Mouse (Mus musculus) G1E (cell line): Measurements from ENCODE around the gene Anapc13.

ENCODE experiments used
- CTCF ChIP-seq: IDR thresholded peaks from 2 replicates; pipeline ENCODE4 v1.5.1; 2012; ENCODE audit warnings: low read depth, low read length, inconsistent platforms, mixed read lengths
- GATA1 ChIP-seq: IDR thresholded peaks from 2 replicates; pipeline ENCODE4 v1.6.1; 2012; ENCODE audit warnings: borderline replicate concordance, low read length, inconsistent platforms, mixed read lengths
- GATA2 ChIP-seq: IDR thresholded peaks from 2 replicates; pipeline ENCODE4 v1.6.1; 2012; ENCODE audit warnings: low read depth, low read length, inconsistent platforms, borderline replicate concordance
- TAL1 ChIP-seq: conservative IDR thresholded peaks from 2 replicates; pipeline ENCODE4 v1.6.1; 2012; ENCODE audit warnings: low read depth, low read length, inconsistent platforms, mixed read lengths

DNA sequence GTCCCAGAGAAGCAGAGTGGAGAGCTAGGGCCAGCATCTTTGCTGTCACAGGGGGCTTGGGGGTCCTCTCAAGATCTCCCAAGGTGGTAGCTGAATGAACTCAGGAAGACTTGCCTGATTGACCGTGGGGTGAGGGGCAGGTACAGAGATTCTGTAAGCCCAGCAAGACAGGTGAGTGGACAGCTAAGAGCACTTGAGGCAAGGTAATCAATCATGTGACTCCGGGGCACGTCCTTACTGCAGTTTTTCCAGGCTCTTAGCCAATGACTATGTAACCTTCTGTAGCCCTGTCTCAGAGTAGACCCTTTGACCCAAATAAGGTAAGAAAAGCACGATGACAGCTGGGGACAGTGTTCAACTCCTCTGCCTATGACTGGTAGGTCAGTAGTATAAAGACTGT lies 11.0 kb downstream of the Anapc13 start:
- no peak for TF ChIP-seq GATA2
- TF ChIP-seq CTCF: no peak
- no peak for TF ChIP-seq GATA1
- no peak for TF ChIP-seq TAL1
